Mouse (Mus musculus) kidney, adult 2 months (tissue): ENCODE results near the gene H2-T24.

ENCODE experiments used
- CTCF ChIP-seq: fragments of 200-500 bp; conservative IDR thresholded peaks from 2 replicates; pipeline ENCODE4 v1.5.1; 2011; ENCODE audit warnings: low read depth, mild to moderate bottlenecking, control low read depth, low read length, moderate library complexity, mixed read lengths; ENCODE audit not compliant: insufficient read depth, insufficient read length
- POLR2A ChIP-seq: fragments of 200-500 bp; IDR thresholded peaks from one replicate; pipeline ENCODE4 v1.6.1; 2011; ENCODE audit warnings: low read depth, low read length, control low read depth

- TF ChIP-seq CTCF (no peak), POLR2A (no peak)
Observed at GRCm38 (mm10) chr17:36027663-36028062, 7.3 kb upstream of the H2-T24 start.
